In genomic region chr5:139484185-139484814, GRCm38 (mm10) we compare ENCODE assay signal across 8 mouse cellular contexts. TPM values are rescaled to one million over a fixed set of nuclear protein-coding genes. Genes with fewer than 3 reads are reported as not detected.
DNase-seq lines count a peak whose midpoint lies in the region; ATAC-seq and TF ChIP-seq lines count a peak whose summit lies in the region.

Gene Zfand2a (minus strand): TSS chr5:139484549.

- no peak for TF ChIP-seq CTCF in G1E (IDR thresholded peaks at IDR 0.05; ENCODE audit: low read depth, low read length)
- TF ChIP-seq CTCF in layer of hippocampus, adult 2 months (conservative IDR thresholded peaks at IDR 0.05) = 0 out of 2 replicates have a peak, but pooled peaks have one; percentile 3
- no peak for TF ChIP-seq CTCF in lung, embryonic 14.5 days (IDR thresholded peaks at IDR 0.05; ENCODE audit: low read depth)
- TF ChIP-seq CTCF in olfactory bulb, adult 2 months (IDR thresholded peaks at IDR 0.05; ENCODE audit: insufficient read depth, low read depth, low read length) = no peak
- peak; percentile 16; the same call in 1 of the 2 replicates for TF ChIP-seq CTCF in thymus, adult 2 months (IDR thresholded peaks at IDR 0.05; ENCODE audit: borderline replicate concordance, control insufficient read depth, extremely low read depth, insufficient read depth, low read length, poor library complexity)

- peak within 1 kb of the TSS; percentile 83 for H3K4me3 ChIP-seq in G1E (ENCODE audit: low read depth, low read length)
- H3K4me3 ChIP-seq in forebrain, embryonic 16.5 days (replicated peaks; ENCODE audit: low read length) = peak within 1 kb of the TSS; percentile 95
- H3K4me3 ChIP-seq in layer of hippocampus, adult 2 months = peak within 1 kb of the TSS; percentile 94
- peak within 1 kb of the TSS; percentile 90 for H3K4me3 ChIP-seq in lung, embryonic 14.5 days (ENCODE audit: low read depth, low read length)
- H3K4me3 ChIP-seq in olfactory bulb, adult 2 months (ENCODE audit: insufficient read depth, low read depth, low read length) = peak within 1 kb of the TSS; percentile 87
- H3K4me3 ChIP-seq in thymus, adult 2 months (ENCODE audit: control insufficient read depth, insufficient read depth, low read length) = peak within 1 kb of the TSS; percentile 78

- ATAC-seq in G1E (ENCODE audit: extremely low read depth, insufficient number of reproducible peaks, low FRiP score, poor library complexity, severe bottlenecking) = peak; percentile 99
- peak; percentile 98 for ATAC-seq in forebrain, embryonic 16.5 days
- ATAC-seq in lung, embryonic 14.5 days (ENCODE audit: insufficient read depth) = peak; percentile 97

- 0 out of 2 replicates have a peak, but pooled peaks cover 3% of the 10 kb centered on the region for H3K27me3 ChIP-seq in G1E (ENCODE audit: insufficient read depth, low read length)
- 0 out of 2 replicates have a peak, but pooled peaks cover 3% of the 10 kb centered on the region for H3K27me3 ChIP-seq in forebrain, embryonic 16.5 days (replicated peaks; ENCODE audit: control insufficient read depth, insufficient read depth, low read length)
- no peaks in the 10 kb centered on the region for H3K27me3 ChIP-seq in lung, embryonic 14.5 days (ENCODE audit: insufficient read depth, low read length)
- no peaks in the 10 kb centered on the region for H3K27me3 ChIP-seq in thymus, adult 2 months (ENCODE audit: control insufficient read depth, insufficient read depth, low read length)

- peak; percentile 97 for DNase-seq in G1E (ENCODE audit: low spot score)
- DNase-seq in cerebellum, adult 18-20 months = peak; percentile 99 to 100
- peak; percentile 98 to 99 for DNase-seq in heart, postnatal 36 days
- peak; percentile 100 for DNase-seq in layer of hippocampus, adult 2 months (ENCODE audit: low spot score in 2 of 2)
- DNase-seq in lung, embryonic 14.5 days = peak; percentile 100
- DNase-seq in thymus, adult 2 months = peak; percentile 98

- no peaks in the 10 kb centered on the region for H3K9me3 ChIP-seq in G1E (replicated peaks)
- peaks cover 10% of the 10 kb centered on the region; the same call in 1 of the 2 replicates for H3K9me3 ChIP-seq in forebrain, embryonic 16.5 days (ENCODE audit: control insufficient read depth, low read length)
- H3K9me3 ChIP-seq in lung, embryonic 14.5 days (ENCODE audit: low read depth, low read length) = no peaks in the 10 kb centered on the region; the same call in 1 of the 2 replicates

- peak within 1 kb of the TSS; percentile 81 for H3K27ac ChIP-seq in forebrain, embryonic 16.5 days (ENCODE audit: low read length)
- peak within 1 kb of the TSS; percentile 93 for H3K27ac ChIP-seq in layer of hippocampus, adult 2 months
- H3K27ac ChIP-seq in lung, embryonic 14.5 days (ENCODE audit: low read depth) = peak within 1 kb of the TSS; percentile 51
- peak within 1 kb of the TSS; percentile 34; the same call in 1 of the 2 replicates for H3K27ac ChIP-seq in olfactory bulb, adult 2 months (ENCODE audit: insufficient read depth, low read depth, low read length)
- peak within 1 kb of the TSS; percentile 62; the same call in 1 of the 2 replicates for H3K27ac ChIP-seq in thymus, adult 2 months (ENCODE audit: control insufficient read depth, insufficient read depth, low read length)

- H3K36me3 ChIP-seq in G1E (replicated peaks) = peaks cover 38% of the 10 kb centered on the region
- peaks cover 11% of the 10 kb centered on the region for H3K36me3 ChIP-seq in forebrain, embryonic 16.5 days (ENCODE audit: control insufficient read depth, insufficient read depth)
- H3K36me3 ChIP-seq in lung, embryonic 14.5 days (ENCODE audit: insufficient read depth) = peaks cover 31% of the 10 kb centered on the region
- H3K36me3 ChIP-seq in thymus, adult 2 months (ENCODE audit: control insufficient read depth, insufficient read depth, low read length) = peaks cover 13% of the 10 kb centered on the region

- intact Hi-C loops in heart, postnatal 36 days (cut with DNase I) = loop anchor here (1.0 to 5.0 kb wide), 3 partner anchors 24 to 142 kb away; partner anchors contain the start of gene 3110082I17Rik

- peak within 1 kb of the TSS; percentile 80 for H3K9ac ChIP-seq in forebrain, embryonic 16.5 days (replicated peaks; ENCODE audit: low read depth, low read length)
- H3K9ac ChIP-seq in lung, embryonic 14.5 days = peak within 1 kb of the TSS; percentile 84

- peak within 1 kb of the TSS; percentile 90 for H3K4me2 ChIP-seq in forebrain, embryonic 16.5 days (ENCODE audit: low read length)
- peak within 1 kb of the TSS; percentile 73 for H3K4me2 ChIP-seq in lung, embryonic 14.5 days

- TF ChIP-seq POLR2A in olfactory bulb, adult 2 months (IDR thresholded peaks at IDR 0.05; ENCODE audit: insufficient read depth, low read depth, low read length) = peak; percentile 44; the same call in 1 of the 2 replicates
- TF ChIP-seq POLR2A in thymus, adult 2 months (IDR thresholded peaks at IDR 0.05; ENCODE audit: control insufficient read depth, extremely low read depth, insufficient read depth, low read length, poor library complexity) = peak; percentile 56; the same call in 1 of the 2 replicates

- peaks cover 23% of the 10 kb centered on the region for H3K4me1 ChIP-seq in G1E (ENCODE audit: insufficient read depth, low read depth, low read length)
- peaks cover 14% of the 10 kb centered on the region for H3K4me1 ChIP-seq in forebrain, embryonic 16.5 days (replicated peaks; ENCODE audit: control insufficient read depth, insufficient read depth, low read length)
- peaks cover 4% of the 10 kb centered on the region; the same call in 1 of the 2 replicates for H3K4me1 ChIP-seq in lung, embryonic 14.5 days (ENCODE audit: insufficient read depth)
- H3K4me1 ChIP-seq in olfactory bulb, adult 2 months (ENCODE audit: control insufficient read depth, insufficient read depth, low read length) = peaks cover 3% of the 10 kb centered on the region
- peaks cover 14% of the 10 kb centered on the region for H3K4me1 ChIP-seq in thymus, adult 2 months (replicated peaks; ENCODE audit: control insufficient read depth, insufficient read depth, low read length)

- under 1% methylated on average over 42 of the region's 42 CpGs for WGBS in forebrain, embryonic 16.5 days
- under 1% methylated on average over 42 of the region's 42 CpGs for WGBS in lung, embryonic 14.5 days
- WGBS in olfactory bulb, adult 2 months = under 1% methylated on average over 42 of the region's 42 CpGs
- under 1% methylated on average over 42 of the region's 42 CpGs for WGBS in thymus, adult 2 months

RNA-seq across cellular contexts. Expression of gene Zfand2a, which starts in this region (rescaled TPM):
- 22.7 and 26.0 TPM in 2 replicates for total RNA-seq in G1E (2014; fragmentation: Nextera tagmentation)
- 10.2 and 13.7 TPM in 2 replicates for total RNA-seq in G1E (2017)
- polyA plus RNA-seq in G1E (2012) = 1.8 and 2.7 TPM in 2 replicates
- polyA plus RNA-seq in forebrain, embryonic 16.5 days (2015; fragmentation: Nextera tagmentation; extraction: Ambion mirVana) = 18.8 and 21.4 TPM in 2 replicates
- total RNA-seq in heart, postnatal 36 days (2021) = 10 to 100 TPM; 14.0 to 17.9 TPM
- 10 to 100 TPM; 56.5 to 63.1 TPM for total RNA-seq in layer of hippocampus, adult 2 months (2021)
- polyA plus RNA-seq in lung, embryonic 14.5 days (2014; fragmentation: Nextera tagmentation; extraction: Ambion mirVana) = 5.3 and 6.0 TPM in 2 replicates
- not detected in 2 replicates for polyA plus RNA-seq in olfactory bulb, adult 2 months (2012; ENCODE audit: insufficient read depth, insufficient read length, low replicate concordance, missing spikeins)
- 15.5 and 15.9 TPM in 2 replicates for polyA plus RNA-seq in thymus, adult 2 months (2012; rRNA removed)

Comparison
In these comparisons a context has a peak if more than half of its experiments do, and no peak if none do; other contexts are left out.
1. Peak in every context shown above with its lines: DNase-seq, ATAC-seq, H3K4me3 ChIP-seq and H3K27ac ChIP-seq.
2. CTCF ChIP-seq: peak in layer of hippocampus, adult 2 months (single experiment) and thymus, adult 2 months (single experiment); none in G1E (single experiment), lung, embryonic 14.5 days (single experiment) and olfactory bulb, adult 2 months (single experiment).
3. H3K27ac ChIP-seq: peak in every context shown above with its lines; median percentile 93 in layer of hippocampus, adult 2 months; 81 in forebrain, embryonic 16.5 days; 62 in thymus, adult 2 months; 51 in lung, embryonic 14.5 days; 34 in olfactory bulb, adult 2 months.